Mouse (Mus musculus) erythroblast, embryonic 14.5 days (primary cell): ENCODE data around the gene Slc51a.

Experiments
- GATA1 ChIP-seq: IDR thresholded peaks from 2 replicates; pipeline ENCODE4 v1.6.1; 2012; ENCODE audit warnings: low read length, inconsistent platforms, mixed read lengths
- TAL1 ChIP-seq: IDR thresholded peaks from 3 replicates; pipeline ENCODE4 v1.6.1; 2012; ENCODE audit warnings: low read length, inconsistent platforms, mixed read lengths

DNA sequence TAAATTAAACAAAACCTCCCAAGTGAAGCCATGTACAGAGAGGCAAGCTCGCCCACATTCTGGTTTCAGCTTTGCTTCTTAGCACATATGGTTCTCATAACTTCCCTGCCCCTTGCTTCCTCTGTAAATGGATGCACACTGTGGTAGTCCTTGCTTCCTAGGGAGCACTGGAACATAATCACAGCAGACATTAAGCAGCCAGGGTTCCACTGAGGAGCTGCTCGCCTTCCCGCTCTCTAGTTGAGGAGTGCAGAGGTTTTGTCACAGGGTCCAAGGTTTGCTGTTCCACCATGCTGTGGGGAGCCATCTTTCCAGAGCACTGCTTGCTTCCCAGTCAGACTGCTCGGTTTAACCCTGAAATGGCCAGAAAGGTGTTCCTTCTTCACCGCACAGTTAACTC is 33.0 kb downstream of the Slc51a start:
- TF ChIP-seq GATA1, result no peak
- no peak for TF ChIP-seq TAL1
